Mouse (Mus musculus) MEL (cell line): ENCODE results near the gene Hs6st1. TPM values are rescaled to one million over a fixed set of nuclear protein-coding genes. Genes with fewer than 3 reads are reported as not detected.
A peak's percentile ranks its signal among the peaks of the same experiment; 100 is the strongest.

ENCODE experiments used
- DNase-seq: peaks from one replicate; pipeline ENCODE4 v3.0.0; 2011; ENCODE audit warnings: low read depth, low spot score
- H3K27ac ChIP-seq: 2 replicates; pipeline ENCODE4 v1.5.1; 2012; ENCODE audit warnings: low read depth, mild to moderate bottlenecking, control low read depth, low read length, moderate library complexity; ENCODE audit not compliant: control insufficient read depth
- H3K27me3 ChIP-seq, 2 experiments: fragments of 150-350 bp in 1 of 2; sonication (generic) in 1 of 2; 2 replicates each; pipeline ENCODE4 v1.6.1; 2012; ENCODE audit warnings: low read length in 2 of 2, mild to moderate bottlenecking in 2 of 2, improper control_type of control experiment in 1 of 2, moderate library complexity in 1 of 2; ENCODE audit not compliant: insufficient read depth in 2 of 2, control insufficient read depth in 1 of 2
- H3K36me3 ChIP-seq, 2 experiments: 2 replicates each; pipeline ENCODE4 v1.6.1; 2012 to 2014; ENCODE audit warnings: low read length in 2 of 2, improper control_type of control experiment in 1 of 2, inconsistent platforms in 1 of 2, mild to moderate bottlenecking in 1 of 2; ENCODE audit not compliant: insufficient read depth in 2 of 2, control insufficient read depth in 1 of 2
- H3K4me1 ChIP-seq, 2 experiments: fragments of 150-350 bp in 1 of 2; sonication (generic) in 1 of 2; 2 replicates each; pipeline ENCODE4 v1.6.1; 2012; ENCODE audit warnings: low read length in 2 of 2, improper control_type of control experiment in 1 of 2, mild to moderate bottlenecking in 1 of 2; ENCODE audit not compliant: insufficient read depth in 2 of 2, control insufficient read depth in 1 of 2
- H3K4me3 ChIP-seq, 2 experiments: fragments of 150-350 bp in 1 of 2; sonication (generic) in 1 of 2; 2 replicates each; pipeline ENCODE4 v1.5.1; 2012; ENCODE audit warnings: low read depth in 2 of 2, low read length in 2 of 2, mild to moderate bottlenecking in 2 of 2, moderate library complexity in 2 of 2, control low read depth in 1 of 2, improper control_type of control experiment in 1 of 2; ENCODE audit not compliant: control insufficient read depth in 1 of 2, insufficient read depth in 1 of 2
- H3K79me2 ChIP-seq: 2 replicates; pipeline ENCODE4 v1.6.1; 2012; ENCODE audit warnings: mild to moderate bottlenecking, low read length, moderate library complexity; ENCODE audit not compliant: control insufficient read depth, poor library complexity, insufficient read depth
- H3K9ac ChIP-seq: 2 replicates; pipeline ENCODE4 v1.6.1; 2012; ENCODE audit warnings: low read depth, mild to moderate bottlenecking, control low read depth, low read length, moderate library complexity; ENCODE audit not compliant: control insufficient read depth, poor library complexity, severe bottlenecking
- H3K9me3 ChIP-seq: fragments of 150-350 bp; sonication (generic); replicated peaks from 2 replicates; pipeline ENCODE4 v1.6.1; 2012; ENCODE audit warnings: mild to moderate bottlenecking, low read length, improper control_type of control experiment, moderate library complexity; ENCODE audit not compliant: insufficient read depth
- CHD1 ChIP-seq: IDR thresholded peaks from 2 replicates; pipeline ENCODE4 v1.6.1; 2012; ENCODE audit warnings: low read depth, mild to moderate bottlenecking, inconsistent platforms, low read length, improper control_type of control experiment
- ELF1 ChIP-seq: IDR thresholded peaks from 2 replicates; pipeline ENCODE4 v1.6.1; 2014; ENCODE audit warnings: low read depth, mild to moderate bottlenecking, inconsistent platforms, low read length, improper control_type of control experiment, moderate library complexity
- ETS1 ChIP-seq: IDR thresholded peaks from 2 replicates; pipeline ENCODE4 v1.6.1; 2012; ENCODE audit warnings: low read depth, mild to moderate bottlenecking, inconsistent platforms, low read length, improper control_type of control experiment, moderate library complexity
- GATA1 ChIP-seq: IDR thresholded peaks from 2 replicates; pipeline ENCODE4 v1.6.1; 2011; ENCODE audit warnings: low read depth, low read length, improper control_type of control experiment
- JUND ChIP-seq: IDR thresholded peaks from 2 replicates; pipeline ENCODE4 v1.6.1; 2011; ENCODE audit warnings: low read depth, mild to moderate bottlenecking, improper control_type of control experiment, low read length
- MXI1 ChIP-seq: IDR thresholded peaks from 2 replicates; pipeline ENCODE4 v1.6.1; 2011; ENCODE audit warnings: mild to moderate bottlenecking, low read depth, low read length, improper control_type of control experiment
- RCOR1 ChIP-seq: IDR thresholded peaks from 2 replicates; pipeline ENCODE4 v1.6.1; 2012; ENCODE audit warnings: low read depth, mild to moderate bottlenecking, inconsistent platforms, low read length, improper control_type of control experiment
- TBP ChIP-seq: IDR thresholded peaks from 2 replicates; pipeline ENCODE4 v1.8.0; 2011; ENCODE audit warnings: low read depth, low read length, improper control_type of control experiment
- TCF12 ChIP-seq: IDR thresholded peaks from 2 replicates; pipeline ENCODE4 v1.6.1; 2014; ENCODE audit warnings: low read depth, mild to moderate bottlenecking, inconsistent platforms, low read length, improper control_type of control experiment, moderate library complexity
- UBTF ChIP-seq: IDR thresholded peaks from 2 replicates; pipeline ENCODE4 v1.6.1; 2012; ENCODE audit warnings: low read depth, mild to moderate bottlenecking, inconsistent platforms, low read length, improper control_type of control experiment, moderate library complexity, borderline replicate concordance; ENCODE audit not compliant: insufficient read depth
- ZC3H11A ChIP-seq: IDR thresholded peaks from 2 replicates; pipeline ENCODE4 v1.6.1; 2012; ENCODE audit warnings: low read depth, mild to moderate bottlenecking, inconsistent platforms, low read length, improper control_type of control experiment
- ZNF384 ChIP-seq: IDR thresholded peaks from 2 replicates; pipeline ENCODE4 v1.6.1; 2012; ENCODE audit warnings: low read depth, mild to moderate bottlenecking, inconsistent platforms, low read length, improper control_type of control experiment
- polyA plus RNA-seq, 2 experiments: library from polyadenylated mRNA; stranded (reverse) in 1 of 2; unstranded in 1 of 2; fragments of >175 nt in 1 of 2; fragments of >200 nt in 1 of 2; gene quantifications; 2 replicates each; pipeline versions ENCODE4 v1.2.1 to v1.2.4; 2012; ENCODE audit warnings: low replicate concordance in 2 of 2, low read depth in 1 of 2; ENCODE audit not compliant: insufficient read length in 2 of 2, insufficient read depth in 1 of 2, missing spikeins in 1 of 2
- total RNA-seq: library from RNA; depleted of rRNA; stranded (reverse); fragments of 300-350 nt; gene quantifications from 2 replicates; pipeline ENCODE4 v1.2.3, GENCODE M21; 2012

Hs6st1 gene
- total and polyA plus RNA-seq, 3 experiments, result 33.0 to 52.0 (median 45.7) TPM

GRCm38 (mm10) chr1:36067611-36068010 is 589 bp upstream of the Hs6st1 start:
- no peak for DNase-seq
- Histone ChIP-seq H3K4me1 (peaks cover 9 to 40% of the 10 kb centered on the region in 2 experiments), H3K4me3 (peak overlapping the region; percentile 55 to 79), H3K9me3 (no peaks in the 10 kb centered on the region), H3K79me2 (peaks cover 44% of the 10 kb centered on the region), H3K36me3 (peaks cover 0 to 22% of the 10 kb centered on the region in 2 experiments; a peak in 2 of 4 replicates), H3K27me3 (no peaks in the 10 kb centered on the region), H3K9ac (peak overlapping the region; percentile 69), H3K27ac (peak overlapping the region; percentile 10; the same call in 1 of the 2 replicates)
- TF ChIP-seq TBP (peak; percentile 35; the same call in 1 of the 2 replicates), ZC3H11A (no peak)

GRCm38 (mm10) chr1:36068531-36069120 is 426 bp downstream of the Hs6st1 start:
- Histone ChIP-seq H3K4me1 (peaks cover 12 to 49% of the 10 kb centered on the region in 2 experiments), H3K79me2 (peaks cover 54% of the 10 kb centered on the region)
- TF ChIP-seq RCOR1, result no peak
- TF ChIP-seq TCF12, result no peak
- TF ChIP-seq UBTF, result 0 out of 2 replicates have a peak, but pooled peaks have one; percentile 25
- peak; percentile 66; the same call in 1 of the 2 replicates for TF ChIP-seq MXI1
- no peak for TF ChIP-seq CHD1
- no peak for TF ChIP-seq JUND
- no peak for TF ChIP-seq ZNF384
- no peak for TF ChIP-seq ELF1

GRCm38 (mm10) chr1:36069291-36069771 is 1.1 kb downstream of the Hs6st1 start:
- H3K9me3 ChIP-seq, result no peaks in the 10 kb centered on the region
- peaks cover 3 to 25% of the 10 kb centered on the region in 2 experiments; a peak in 3 of 4 replicates for H3K36me3 ChIP-seq
- peak; percentile 58 for DNase-seq
- H3K4me3 ChIP-seq, result peak overlapping the region; percentile 83 to 94
- H3K27ac ChIP-seq, result peak overlapping the region; percentile 19; the same call in 1 of the 2 replicates
- H3K27me3 ChIP-seq, result no peaks in the 10 kb centered on the region
- peak; percentile 37; the same call in 1 of the 2 replicates for TF ChIP-seq TCF12
- TF ChIP-seq ETS1, result 0 out of 2 replicates have a peak, but pooled peaks have one; percentile 16
- 0 out of 2 replicates have a peak, but pooled peaks have one; percentile 15 for TF ChIP-seq CHD1
- no peak for TF ChIP-seq GATA1
- peaks cover 59% of the 10 kb centered on the region for H3K79me2 ChIP-seq
- H3K9ac ChIP-seq, result peak overlapping the region; percentile 78
- peaks cover 12 to 49% of the 10 kb centered on the region in 2 experiments for H3K4me1 ChIP-seq

More at GRCm38 (mm10) chr1:36068531-36069120, 426 bp downstream of the Hs6st1 start:
- Histone ChIP-seq H3K9me3 (no peaks in the 10 kb centered on the region), H3K9ac (peak overlapping the region; percentile 78), H3K36me3 (peaks cover 0 to 25% of the 10 kb centered on the region in 2 experiments; a peak in 3 of 4 replicates), H3K27ac (peak overlapping the region; percentile 23), H3K27me3 (no peaks in the 10 kb centered on the region), H3K4me3 (peak overlapping the region; percentile 83 to 94)
- peak; percentile 69 for DNase-seq
